17 mouse cellular contexts compared by ENCODE assay signal in the genomic region with DNA sequence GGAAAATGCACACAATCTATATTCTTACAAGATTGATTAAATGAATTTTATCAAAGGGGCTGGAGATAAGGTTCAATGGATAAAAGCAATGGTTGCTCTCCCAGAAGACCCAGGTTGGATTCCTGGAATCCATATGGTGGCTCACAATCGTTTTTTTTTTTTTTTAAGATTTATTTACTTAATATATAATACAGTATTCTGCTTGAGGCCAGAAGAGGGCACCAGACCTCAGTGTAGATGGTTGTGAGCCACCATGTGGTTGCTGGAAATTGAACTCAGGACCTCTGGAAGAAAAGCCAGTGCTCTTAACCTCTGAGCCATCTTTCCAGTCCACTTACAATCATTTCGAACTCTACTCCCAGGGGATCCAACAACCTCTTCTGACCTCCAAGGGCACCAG.
DNase-seq lines count a peak whose midpoint lies in the region; ATAC-seq and TF ChIP-seq lines count a peak whose summit lies in the region.
"Had no signal": no experiment of that assay in that cellular context is flagged by ENCODE, and none has a peak within 500 bp of the region (broad histone marks: within the 10 kb centered on the region; RNA-seq: fewer than 3 reads in every experiment).

No protein-coding gene starts in this region.

- H3K4me3 ChIP-seq in kidney, postnatal 0 days (replicated peaks; ENCODE audit: low read depth, low read length) = no peak overlapping the region
- H3K4me3 ChIP-seq: erythroblast, embryonic 14.5 days; forebrain, embryonic 15.5 days; limb, embryonic 15.5 days; megakaryocyte, embryonic 14.5 days had no signal

- peak; percentile 31; the same call in 1 of the 2 replicates for TF ChIP-seq CTCF in kidney, postnatal 0 days (IDR thresholded peaks at IDR 0.05; ENCODE audit: low read depth)

- H3K9ac ChIP-seq in kidney, postnatal 0 days (ENCODE audit: low read depth, low read length) = no peak overlapping the region
- H3K9ac ChIP-seq: forebrain, embryonic 15.5 days; limb, embryonic 15.5 days had no signal

- no peaks in the 10 kb centered on the region for H3K27me3 ChIP-seq in kidney, postnatal 0 days (ENCODE audit: insufficient read depth, low read length)
- H3K27me3 ChIP-seq: forebrain, embryonic 15.5 days; limb, embryonic 15.5 days; megakaryocyte, embryonic 14.5 days had no signal

- H3K36me3 ChIP-seq in kidney, postnatal 0 days (ENCODE audit: insufficient read depth, low read length) = 0 out of 2 replicates have a peak, but pooled peaks cover 5% of the 10 kb centered on the region

- ATAC-seq in kidney, postnatal 0 days (replicated peaks; ENCODE audit: low FRiP score, low read depth) = no peak
- ATAC-seq: activated CD4-positive, CD25-positive, alpha-beta regulatory T cell, adult 4 months; forebrain, embryonic 15.5 days; inflammation-experienced regulatory T-cells, adult 6 months; midbrain, embryonic 16.5 days had no signal

- no peaks in the 10 kb centered on the region for H3K9me3 ChIP-seq in kidney, postnatal 0 days (replicated peaks; ENCODE audit: low read length)
- H3K9me3 ChIP-seq: forebrain, embryonic 15.5 days; G1E; limb, embryonic 15.5 days; megakaryocyte, embryonic 14.5 days had no signal

- no peak for DNase-seq in kidney, postnatal 0 days (ENCODE audit: low spot score)
- DNase-seq in kidney, adult 8-10 months = no peak
- DNase-seq in A20 (ENCODE audit: low read depth, low spot score) = peak; percentile 38
- DNase-seq in ES-CJ7 (ENCODE audit: low read depth, low spot score) = peak; percentile 58
- DNase-seq in induced T-regulatory cell, adult 2 months (ENCODE audit: low read depth) = peak; percentile 21
- no peak for DNase-seq in heart, postnatal 10 days
- DNase-seq in left cerebral cortex, postnatal 36 days (ENCODE audit: low spot score in 2 of 2) = no peak
- DNase-seq: adrenal gland, postnatal 14 days; cerebellum, adult 18-20 months had no signal

- WGBS in kidney, postnatal 0 days = 81% methylated on average over 2 of the region's 2 CpGs

- no peaks in the 10 kb centered on the region for H3K4me1 ChIP-seq in kidney, postnatal 0 days (replicated peaks; ENCODE audit: insufficient read depth, low read length)
- H3K4me1 ChIP-seq: forebrain, embryonic 15.5 days; limb, embryonic 15.5 days; megakaryocyte, embryonic 14.5 days had no signal

- no peak overlapping the region for H3K4me2 ChIP-seq in kidney, postnatal 0 days (ENCODE audit: low read length)
- H3K4me2 ChIP-seq: forebrain, embryonic 15.5 days; limb, embryonic 15.5 days had no signal

- intact Hi-C loops in heart, postnatal 10 days (cut with DNase I) = no loop called here
- intact Hi-C loops in left cerebral cortex, postnatal 36 days (cut with DNase I) = no loop called here

- no peak overlapping the region for H3K27ac ChIP-seq in kidney, postnatal 0 days
- H3K27ac ChIP-seq: forebrain, embryonic 15.5 days; limb, embryonic 15.5 days had no signal

Comparison
In these comparisons a context has a peak if more than half of its experiments do, and no peak if none do; other contexts are left out.
1. DNase-seq: peak in A20 (single experiment), ES-CJ7 (single experiment) and induced T-regulatory cell, adult 2 months (single experiment); none in kidney, postnatal 0 days (single experiment), kidney, adult 8-10 months (0 of 2), heart, postnatal 10 days (0 of 2) and left cerebral cortex, postnatal 36 days (0 of 2).